Mouse (Mus musculus) forebrain, embryonic 13.5 days (tissue): ENCODE data around the gene 6820408C15Rik. TPM values are rescaled to one million over a fixed set of nuclear protein-coding genes. Genes with fewer than 3 reads are reported as not detected.

Source experiments
- ATAC-seq: fragments of 200-750 bp; cut with Nextera tagmentation; 2 replicates; pipeline ENCODE4 v1.8.0; 2017
- H3K27ac ChIP-seq: fragments of 300-500 bp; sonication (generic); 2 replicates; pipeline ENCODE4 v1.5.1; 2015; ENCODE audit warnings: inconsistent platforms, mild to moderate bottlenecking, moderate library complexity
- H3K27me3 ChIP-seq: fragments of 300-500 bp; sonication (generic); 2 replicates; pipeline ENCODE4 v1.6.1; 2015; ENCODE audit warnings: mild to moderate bottlenecking, inconsistent platforms
- H3K36me3 ChIP-seq: fragments of 300-500 bp; sonication (generic); 2 replicates; pipeline ENCODE4 v1.6.1; 2015; ENCODE audit warnings: mild to moderate bottlenecking, inconsistent platforms; ENCODE audit not compliant: poor library complexity, severe bottlenecking
- H3K4me1 ChIP-seq: fragments of 300-500 bp; sonication (generic); 2 replicates; pipeline ENCODE4 v1.6.1; 2015; ENCODE audit warnings: inconsistent platforms
- H3K4me2 ChIP-seq: fragments of 300-500 bp; sonication (generic); 2 replicates; pipeline ENCODE4 v1.6.1; 2015; ENCODE audit warnings: inconsistent platforms, mild to moderate bottlenecking, moderate library complexity
- H3K4me3 ChIP-seq: fragments of 300-500 bp; sonication (generic); 2 replicates; pipeline ENCODE4 v1.5.1; 2015; ENCODE audit warnings: mild to moderate bottlenecking, inconsistent platforms
- H3K9ac ChIP-seq: fragments of 300-500 bp; sonication (generic); 2 replicates; pipeline ENCODE4 v1.6.1; 2015; ENCODE audit warnings: mild to moderate bottlenecking, inconsistent platforms
- H3K9me3 ChIP-seq: fragments of 300-500 bp; sonication (generic); replicated peaks from 2 replicates; pipeline ENCODE4 v1.6.1; 2016; ENCODE audit warnings: inconsistent platforms
- WGBS: fragments of 180-500 bp; shearing (Covaris S2); methylation state at CpG from one replicate; pipeline ENCODE4 v1.1.7; 2015; 5-methylcytosine and 5-hydroxymethylcytosine counted together
- polyA plus RNA-seq: library from polyadenylated mRNA; unstranded; fragments of >200 nt; fragmentation: Nextera tagmentation; extraction: Ambion mirVana; gene quantifications from 2 replicates; pipeline ENCODE4 v1.2.1, GENCODE M21; 2015

6820408C15Rik gene
- polyA plus RNA-seq, 1 experiment from 2014 or later: 1.6 TPM

- Histone ChIP-seq H3K9ac (no peak overlapping the region), H3K4me1 (no peaks in the 10 kb centered on the region), H3K4me2 (no peak overlapping the region), H3K9me3 (no peaks in the 10 kb centered on the region), H3K27me3 (no peaks in the 10 kb centered on the region), H3K27ac (no peak overlapping the region), H3K36me3 (no peaks in the 10 kb centered on the region), H3K4me3 (no peak overlapping the region)
- WGBS: 84% methylated on average over 2 of the region's 2 CpGs
- no peak for ATAC-seq
These were observed 71.6 kb downstream of the 6820408C15Rik start for GRCm38 (mm10) chr2:152487024-152487423.

- no peak within 1 kb of the TSS for H3K9ac ChIP-seq
These were observed 74.7 kb downstream of the 6820408C15Rik start, which contains the start of gene Defb22 for GRCm38 (mm10) chr2:152490038-152490437. Gene Defb22 (minus strand): TSS chr2:152490138.

GRCm38 (mm10) chr2:152493151-152493550 is 77.8 kb downstream of the 6820408C15Rik start:
- H3K36me3 ChIP-seq: no peaks in the 10 kb centered on the region
- H3K9ac ChIP-seq: no peak overlapping the region
- no peaks in the 10 kb centered on the region for H3K4me1 ChIP-seq
- 84% methylated on average over 6 of the region's 6 CpGs for WGBS
- no peak overlapping the region for H3K4me3 ChIP-seq
- no peaks in the 10 kb centered on the region for H3K27me3 ChIP-seq
- no peak overlapping the region for H3K27ac ChIP-seq
- H3K4me2 ChIP-seq: no peak overlapping the region
- no peak for ATAC-seq
- no peaks in the 10 kb centered on the region for H3K9me3 ChIP-seq

More at GRCm38 (mm10) chr2:152490038-152490437, 74.7 kb downstream of the 6820408C15Rik start, which contains the start of gene Defb22:
- no peak for ATAC-seq
- H3K4me1 ChIP-seq: no peaks in the 10 kb centered on the region
- no peak within 1 kb of the TSS for H3K4me3 ChIP-seq
- H3K27ac ChIP-seq: no peak within 1 kb of the TSS
- H3K27me3 ChIP-seq: no peaks in the 10 kb centered on the region
- H3K9me3 ChIP-seq: no peaks in the 10 kb centered on the region
- H3K4me2 ChIP-seq: no peak within 1 kb of the TSS
- no peaks in the 10 kb centered on the region for H3K36me3 ChIP-seq

Other genes with a start within 250 kb of the 6820408C15Rik start
- 137 and 142 TPM in 2 replicates for gene Csnk2a1, start 188.7 kb upstream of the 6820408C15Rik start, polyA plus RNA-seq
- gene Tbc1d20, start 121.8 kb upstream of the 6820408C15Rik start, polyA plus RNA-seq: 29.5 and 31.6 TPM in 2 replicates
- 88.4 and 97.6 TPM in 2 replicates for gene Rbck1, start 82.9 kb upstream of the 6820408C15Rik start, polyA plus RNA-seq
- gene Trib3, start 71.6 kb upstream of the 6820408C15Rik start, polyA plus RNA-seq: 0.79 and 0.97 TPM in 2 replicates
- 11.8 and 16.4 TPM in 2 replicates for gene Nrsn2, start 38.9 kb upstream of the 6820408C15Rik start, polyA plus RNA-seq
- gene Sox12, start 17.5 kb upstream of the 6820408C15Rik start, polyA plus RNA-seq: 15.8 and 17.6 TPM in 2 replicates
- 25.3 and 25.9 TPM in 2 replicates for gene Zcchc3, start 560 bp upstream of the 6820408C15Rik start, polyA plus RNA-seq
- gene Defb23, start 49.0 kb downstream of the 6820408C15Rik start, polyA plus RNA-seq: not detected in 2 replicates
- gene Defb20, start 61.5 kb downstream of the 6820408C15Rik start, polyA plus RNA-seq: not detected in 2 replicates
- gene Defb22, start 74.6 kb downstream of the 6820408C15Rik start, polyA plus RNA-seq: not detected in 2 replicates
- gene Defb26, start 96.1 kb downstream of the 6820408C15Rik start, polyA plus RNA-seq: not detected in 2 replicates
- not detected in 2 replicates for gene Defb28, start 102.7 kb downstream of the 6820408C15Rik start, polyA plus RNA-seq
- not detected in 2 replicates for gene Defb29, start 124.5 kb downstream of the 6820408C15Rik start, polyA plus RNA-seq
- gene Gm17416, start 153.8 kb downstream of the 6820408C15Rik start, polyA plus RNA-seq: not detected in 2 replicates
- gene Defb21, start 157.2 kb downstream of the 6820408C15Rik start, polyA plus RNA-seq: not detected in 2 replicates
- gene Defb19, start 164.7 kb downstream of the 6820408C15Rik start, polyA plus RNA-seq: not detected in 2 replicates
- not detected in 2 replicates for gene Defb45, start 183.8 kb downstream of the 6820408C15Rik start, polyA plus RNA-seq
- not detected in 2 replicates for gene Defb36, start 188.7 kb downstream of the 6820408C15Rik start, polyA plus RNA-seq
- not detected in 2 replicates for gene Defb25, start 207.5 kb downstream of the 6820408C15Rik start, polyA plus RNA-seq
- 0.19 and 0.20 TPM in 2 replicates for gene Rem1, start 211.4 kb downstream of the 6820408C15Rik start, polyA plus RNA-seq